Mouse (Mus musculus) G1E-ER4 (cell line): ENCODE measurements around the gene Mmachc. TPM values are rescaled to one million over a fixed set of nuclear protein-coding genes. Genes with fewer than 3 reads are reported as not detected.

Source experiments
- GATA1 ChIP-seq: IDR thresholded peaks from one replicate; pipeline ENCODE4 v1.8.0; 2012; ENCODE audit warnings: low read length, inconsistent platforms
- polyA plus RNA-seq: library from polyadenylated mRNA; stranded (reverse); fragments of >175 nt; gene quantifications from 2 replicates; pipeline ENCODE4 v1.2.3, GENCODE M21; 2012

Mmachc gene
- polyA plus RNA-seq, 1 experiment = 1.5 TPM

DNA sequence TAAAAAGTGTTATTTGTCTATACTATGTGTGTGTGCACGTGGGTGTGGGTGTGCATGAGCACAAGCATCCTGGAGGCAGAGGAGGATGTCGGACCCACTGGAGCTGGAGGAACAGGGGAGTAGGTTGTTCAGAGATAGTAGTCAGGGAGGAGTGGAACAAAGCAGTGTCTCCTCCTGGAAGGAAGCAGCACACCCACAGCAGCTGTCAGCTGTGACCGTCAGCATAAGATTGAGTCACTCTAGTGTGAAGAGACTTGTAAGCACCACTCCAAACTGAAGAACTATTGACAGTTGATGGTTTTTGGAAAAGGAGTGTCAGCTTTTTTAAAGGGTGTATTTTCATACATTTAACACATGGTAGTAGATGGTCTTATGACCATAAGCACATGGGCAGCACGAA is 41.6 kb downstream of the Mmachc start:
- no peak for TF ChIP-seq GATA1

DNA sequence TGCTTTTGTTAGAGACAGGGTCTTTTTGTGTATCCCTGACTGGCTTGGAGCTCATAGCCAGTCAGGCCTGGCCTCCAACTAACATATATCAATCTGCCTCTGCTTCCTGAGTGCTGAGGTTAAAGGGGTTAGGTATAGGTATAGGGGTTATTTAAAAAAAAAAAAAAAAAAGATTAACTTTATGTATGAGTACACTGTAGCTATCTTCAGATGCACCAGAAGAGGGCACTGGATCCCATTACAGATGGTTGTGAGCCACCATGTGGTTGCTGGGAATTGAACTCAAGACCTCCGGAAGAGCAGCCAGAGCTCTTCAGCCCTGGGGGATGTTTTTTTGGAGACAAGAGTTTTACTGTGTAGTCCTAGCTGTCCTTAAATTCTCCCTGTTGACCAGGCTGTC is 46.2 kb downstream of the Mmachc start:
- no peak for TF ChIP-seq GATA1

DNA sequence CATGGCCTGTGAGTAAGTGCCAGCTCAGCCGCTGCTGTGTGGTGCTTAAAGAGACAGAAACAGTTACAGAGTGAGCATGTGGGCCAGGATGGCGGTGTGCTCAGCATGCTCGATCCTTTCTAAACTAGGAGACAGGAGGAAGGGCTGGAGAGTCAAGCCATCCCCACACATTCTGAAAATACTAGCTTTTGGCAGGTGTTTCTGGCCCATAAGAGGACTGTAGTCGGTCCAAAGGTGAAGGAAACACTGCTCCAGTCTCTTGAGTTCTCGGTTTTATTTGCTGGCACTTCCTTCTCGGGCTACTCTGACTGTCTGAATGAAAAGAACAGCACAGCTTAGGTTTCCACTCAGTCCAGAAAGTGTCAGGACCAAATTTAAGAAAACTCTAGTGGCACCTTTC is 47.4 kb downstream of the Mmachc start:
- no peak for TF ChIP-seq GATA1

DNA sequence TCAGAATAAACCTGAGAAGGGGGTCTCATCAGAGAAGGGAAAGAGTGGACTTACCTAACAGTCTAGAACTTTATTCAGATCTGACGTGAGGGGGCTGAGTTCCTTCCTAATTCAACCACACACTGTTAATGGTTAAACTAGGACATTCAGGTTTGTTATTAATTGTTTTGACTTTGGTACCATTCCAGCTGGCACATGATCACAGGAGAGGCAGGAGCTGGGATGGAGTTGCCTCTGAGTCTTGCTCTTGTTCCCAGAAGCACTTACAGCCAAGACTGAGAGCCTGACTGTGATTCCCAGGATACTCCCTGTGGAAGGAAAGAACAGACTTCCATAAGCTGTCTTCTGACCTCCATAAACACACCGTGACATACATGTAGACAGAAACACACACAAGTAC is 48.7 kb downstream of the Mmachc start:
- TF ChIP-seq GATA1 = no peak

DNA sequence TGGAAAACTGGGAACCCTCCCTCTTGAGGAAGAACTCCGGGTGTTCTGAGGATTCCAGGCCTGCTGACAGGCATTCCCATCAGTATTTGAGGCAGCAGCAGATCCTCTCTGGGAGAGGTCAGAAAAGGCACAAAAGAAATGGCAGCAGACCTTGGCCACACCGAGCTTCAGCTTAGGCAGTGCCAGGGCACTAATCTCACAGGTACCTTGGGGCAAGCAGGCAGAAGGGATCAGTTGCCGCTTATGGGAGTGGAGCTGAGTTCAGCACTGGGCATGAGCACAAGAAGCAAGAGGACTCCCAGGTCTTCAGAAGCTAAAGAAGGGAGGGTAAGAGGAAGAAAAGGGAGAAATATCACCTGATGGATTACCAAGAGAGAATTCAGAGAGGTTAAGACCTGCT is 50.2 kb downstream of the Mmachc start:
- no peak for TF ChIP-seq GATA1

DNA sequence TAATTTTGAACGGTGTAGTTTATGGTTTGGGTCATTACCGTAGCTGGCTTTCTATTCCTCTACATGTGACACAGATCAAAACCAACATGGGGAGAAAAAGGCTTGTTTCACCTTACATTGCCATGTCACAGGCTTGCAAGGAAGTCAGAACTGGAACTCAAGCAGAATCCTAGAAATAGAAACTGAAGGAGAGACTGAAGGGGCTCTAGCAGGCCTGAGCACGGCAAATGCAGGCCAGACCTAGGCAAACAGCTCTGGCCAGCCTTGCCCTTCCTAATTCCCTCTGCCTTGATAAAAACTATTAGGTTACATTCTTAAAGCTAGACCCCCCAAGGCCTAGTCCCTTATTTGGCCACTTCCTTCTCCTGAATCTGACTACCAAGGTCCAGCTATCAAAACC is 52.5 kb downstream of the Mmachc start:
- TF ChIP-seq GATA1 = no peak

DNA sequence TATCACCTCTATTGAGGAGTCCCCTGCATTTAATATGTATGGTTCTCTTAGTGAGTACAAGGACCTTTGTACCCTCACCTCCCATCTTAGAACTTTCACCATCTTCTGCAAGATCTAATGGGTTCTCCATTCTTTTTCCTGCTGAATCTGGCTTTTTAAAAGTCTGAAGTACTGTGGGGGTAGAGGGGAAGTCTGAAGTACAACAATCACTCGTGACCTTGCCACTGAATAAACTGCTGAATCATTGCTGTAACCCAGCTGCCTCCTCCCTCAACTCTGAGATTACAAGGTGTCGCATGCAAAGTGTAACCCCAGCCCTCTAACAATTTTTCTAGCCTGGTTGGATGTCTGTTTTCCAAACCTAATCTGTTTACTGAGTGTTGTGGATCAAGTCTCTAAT is 53.1 kb downstream of the Mmachc start:
- no peak for TF ChIP-seq GATA1

DNA sequence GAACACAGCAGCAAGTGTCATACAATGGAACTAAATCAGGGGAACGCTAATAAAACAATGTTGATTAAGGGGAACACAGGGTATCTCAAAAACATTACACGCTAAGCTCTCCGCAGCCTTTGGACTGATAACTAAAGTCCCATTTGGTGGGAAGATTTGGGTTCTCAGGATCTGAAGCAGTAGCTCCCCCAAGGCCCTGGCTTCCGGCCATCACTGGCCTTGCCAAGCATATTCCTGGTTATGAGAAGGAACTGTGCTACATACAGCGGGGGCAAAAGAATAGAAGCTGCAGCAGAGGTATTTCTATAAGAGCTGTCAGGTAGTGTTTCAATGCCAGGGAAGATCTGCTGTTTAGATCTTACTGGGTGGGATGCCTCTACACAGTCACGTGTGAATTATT is 55.0 kb downstream of the Mmachc start:
- no peak for TF ChIP-seq GATA1

Other genes with a start within 250 kb of the Mmachc start
- gene Mast2, start 244.2 kb downstream of the Mmachc start, polyA plus RNA-seq = 45.7 and 72.6 TPM in 2 replicates
- 1.3 and 2.1 TPM in 2 replicates for gene Ipp, start 200.9 kb downstream of the Mmachc start, polyA plus RNA-seq
- gene Tmem69, start 152.5 kb downstream of the Mmachc start, polyA plus RNA-seq = 3.3 and 4.2 TPM in 2 replicates
- gene Gpbp1l1, start 150.7 kb downstream of the Mmachc start, polyA plus RNA-seq = 9.6 and 13.4 TPM in 2 replicates
- gene Ccdc17, start 111.8 kb downstream of the Mmachc start, polyA plus RNA-seq = 0.43 and 0.97 TPM in 2 replicates
- gene Nasp, start 80.5 kb downstream of the Mmachc start, polyA plus RNA-seq = 5.1 and 27.5 TPM in 2 replicates
- 151 and 175 TPM in 2 replicates for gene Akr1a1, start 56.7 kb downstream of the Mmachc start, polyA plus RNA-seq
- gene Prdx1, start 22.9 kb downstream of the Mmachc start, polyA plus RNA-seq = 7.0 and 8.1 TPM in 2 replicates
- 2.8 and 2.9 TPM in 2 replicates for gene Ccdc163, start 103 bp upstream of the Mmachc start, polyA plus RNA-seq
- gene Tesk2, start 12.5 kb upstream of the Mmachc start, polyA plus RNA-seq = 1.2 and 1.3 TPM in 2 replicates
- 1.5 and 5.1 TPM in 2 replicates for gene Toe1, start 99.2 kb upstream of the Mmachc start, polyA plus RNA-seq
- 7.2 and 8.5 TPM in 2 replicates for gene Mutyh, start 99.3 kb upstream of the Mmachc start, polyA plus RNA-seq
- gene Hpdl, start 113.3 kb upstream of the Mmachc start, polyA plus RNA-seq = 0.16 and 0.26 TPM in 2 replicates
- gene Zswim5, start 169.0 kb upstream of the Mmachc start, polyA plus RNA-seq = not detected in 2 replicates